Mouse (Mus musculus) mammary gland, adult 2 months (tissue): Measurements from ENCODE around the gene Med4. TPM values are rescaled to one million over a fixed set of nuclear protein-coding genes. Genes with fewer than 3 reads are reported as not detected.

ENCODE experiments used
- polyA plus RNA-seq: library from polyadenylated mRNA; depleted of rRNA; stranded (reverse); fragments of >200 nt; gene quantifications from 2 replicates; pipeline ENCODE4 v1.2.3, GENCODE M21; 2012; ENCODE audit warnings: low replicate concordance; rRNA removed

Gene Med4
- 8.1 and 14.5 TPM in 2 replicates for polyA plus RNA-seq

DNA sequence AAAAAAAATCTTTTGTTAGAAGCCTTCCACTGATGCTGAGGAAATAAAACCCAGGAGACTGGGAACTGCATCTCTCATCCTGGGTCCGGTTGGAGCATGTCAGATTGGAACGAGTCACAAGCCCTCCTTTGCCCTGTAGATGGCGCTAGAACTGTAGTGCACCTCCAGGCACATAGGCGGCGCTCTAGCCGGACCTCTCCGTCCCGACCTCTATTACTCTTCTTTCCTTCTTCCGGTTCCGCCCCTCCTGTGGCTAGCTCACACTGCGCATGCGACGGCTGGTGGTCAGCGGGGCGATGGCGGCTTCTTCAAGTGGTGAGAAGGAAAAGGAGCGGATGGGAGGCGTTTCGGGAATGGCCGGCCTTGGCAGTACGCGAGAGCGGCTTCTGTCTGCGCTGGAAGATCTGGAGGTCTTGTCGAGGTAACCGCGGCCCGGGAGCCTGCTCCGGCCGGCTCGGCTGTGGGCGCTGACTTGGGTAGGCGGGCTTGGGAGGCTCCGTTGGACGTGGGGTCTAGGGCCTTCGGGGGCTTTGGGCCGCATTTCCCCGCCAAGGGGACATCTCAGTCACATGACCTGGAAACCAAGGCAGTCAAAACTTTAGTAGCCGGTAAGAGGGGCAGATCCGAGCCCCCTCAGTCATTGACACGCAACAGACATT, at the start of gene Med4:
Med4 (plus strand) TSS at position 261 of the 659 bp plus-strand sequence.

DNA sequence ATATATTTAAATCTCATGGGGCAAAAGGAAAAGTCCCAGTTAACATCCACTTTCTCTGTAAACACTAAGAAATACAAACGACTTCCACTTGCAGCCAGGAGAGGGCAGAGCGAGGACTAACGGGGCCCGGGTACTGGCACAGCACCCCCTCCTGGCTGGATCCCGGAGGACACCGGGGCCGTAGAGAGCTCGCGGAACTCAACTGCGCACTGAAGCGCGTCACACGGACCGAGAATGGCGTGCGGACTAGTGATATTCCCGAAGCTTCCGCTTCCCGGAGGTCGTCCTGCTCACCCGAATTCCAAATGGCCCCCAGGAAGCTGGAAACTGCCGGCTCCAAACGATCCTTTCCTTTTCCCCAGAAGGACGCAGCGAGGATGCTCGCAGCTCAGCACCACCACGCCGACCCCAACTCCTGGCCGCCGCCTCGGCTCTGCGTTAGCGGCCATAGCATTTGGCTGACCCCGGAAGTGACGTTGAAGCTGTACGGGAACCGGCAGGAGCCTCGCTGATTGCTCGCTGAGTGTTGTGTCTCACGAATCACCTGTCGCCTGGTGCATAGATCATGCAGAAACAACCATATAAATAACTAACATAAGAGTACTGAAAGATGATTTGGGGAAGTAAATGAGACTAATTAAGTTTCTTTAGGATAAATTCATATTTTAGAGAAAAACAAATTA, 15.1 kb downstream of the Med4 start, which contains the start of gene Sucla2:
Sucla2 (plus strand) TSS at position 554 of the 683 bp plus-strand sequence.

DNA sequence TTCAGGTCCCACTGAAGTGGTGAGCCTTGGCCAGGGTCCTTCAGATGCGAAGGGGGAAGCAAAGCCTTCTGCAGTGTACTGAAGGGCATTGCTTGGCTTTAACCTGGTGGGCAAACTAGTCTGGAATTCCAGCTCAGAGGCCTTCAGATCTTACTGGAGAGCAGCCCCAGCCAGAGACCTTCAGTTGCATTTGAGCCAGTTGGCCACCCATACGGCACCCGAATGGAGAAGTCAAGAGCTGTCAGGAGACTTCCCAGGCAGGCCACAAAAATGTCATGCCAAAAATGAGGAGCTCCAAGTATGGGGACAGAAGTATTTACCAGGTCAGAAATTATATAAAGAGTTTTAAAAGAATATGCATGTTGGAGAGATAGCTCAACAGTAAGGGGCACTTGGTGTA, 38.2 kb downstream of the Med4 start, which contains the start of gene Nudt15:
Nudt15 (minus strand) TSS at position 192 of the 400 bp plus-strand sequence.

Other genes starting within 250 kb of the Med4 start
- gene Rb1, start 184.2 kb upstream of the Med4 start, polyA plus RNA-seq = 5.2 and 13.8 TPM in 2 replicates
- 1,325 and 1,769 TPM in 2 replicates for gene Itm2b, start 124.7 kb upstream of the Med4 start, polyA plus RNA-seq
- gene Sucla2, start 15.3 kb downstream of the Med4 start, polyA plus RNA-seq = 14.6 and 45.5 TPM in 2 replicates
- gene Nudt15, start 38.2 kb downstream of the Med4 start, polyA plus RNA-seq = 1.6 and 3.5 TPM in 2 replicates
- not detected in 2 replicates for gene Gm21750, start 151.2 kb downstream of the Med4 start, polyA plus RNA-seq